Mouse (Mus musculus) 3134 (cell line): Measurements from ENCODE around the gene Plcd3.

Experiments
- DNase-seq: peaks from one replicate; pipeline ENCODE4 v3.0.0-alpha.2; 2011; ENCODE audit warnings: low spot score; ENCODE audit not compliant: insufficient read length; ENCODE audit errors: extremely low read depth

Plcd3 gene

GRCm38 (mm10) chr11:103101481-103101865, at the start of gene Plcd3, which contains the start of gene Acbd4:
TSS of gene Plcd3 (minus strand) at chr11:103101658.
TSS of gene Acbd4 (plus strand) at chr11:103101682.
- peak; percentile 88 for DNase-seq

GRCm38 (mm10) chr11:103149771-103150170, 48.3 kb upstream of the Plcd3 start:
- no peak for DNase-seq

- DNase-seq, result no peak
These were observed 46.3 kb upstream of the Plcd3 start for GRCm38 (mm10) chr11:103147766-103148165.

DNA sequence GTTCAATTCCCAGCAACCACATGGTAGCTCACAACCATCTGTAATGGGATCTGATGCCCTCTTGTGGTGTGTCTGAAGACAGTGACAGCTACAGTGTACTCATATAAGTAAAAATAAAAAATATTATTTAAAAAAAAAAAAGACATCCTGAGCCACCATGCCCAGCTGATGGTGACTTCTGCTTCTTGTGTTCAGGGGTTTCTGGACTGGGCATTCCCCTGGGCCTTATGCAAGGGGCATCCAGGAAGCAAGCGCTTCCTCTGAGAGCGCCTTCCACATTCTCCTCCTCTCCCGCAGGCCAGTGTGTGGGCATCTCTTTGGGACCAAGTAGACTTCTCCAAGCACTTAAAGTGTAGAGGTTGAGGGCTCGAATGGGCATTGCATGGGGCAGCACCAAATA, 44.9 kb upstream of the Plcd3 start:
- no peak for DNase-seq

- peak; percentile 75 for DNase-seq
These were observed 43.1 kb upstream of the Plcd3 start for GRCm38 (mm10) chr11:103144309-103145285.

- peak; percentile 73 for DNase-seq
These were observed 41.2 kb upstream of the Plcd3 start for GRCm38 (mm10) chr11:103142441-103143182.

- DNase-seq, result no peak
These were observed 40.4 kb upstream of the Plcd3 start for GRCm38 (mm10) chr11:103141944-103142255.

- peak; percentile 70 for DNase-seq
These were observed 39.9 kb upstream of the Plcd3 start for GRCm38 (mm10) chr11:103141101-103141943.

DNA sequence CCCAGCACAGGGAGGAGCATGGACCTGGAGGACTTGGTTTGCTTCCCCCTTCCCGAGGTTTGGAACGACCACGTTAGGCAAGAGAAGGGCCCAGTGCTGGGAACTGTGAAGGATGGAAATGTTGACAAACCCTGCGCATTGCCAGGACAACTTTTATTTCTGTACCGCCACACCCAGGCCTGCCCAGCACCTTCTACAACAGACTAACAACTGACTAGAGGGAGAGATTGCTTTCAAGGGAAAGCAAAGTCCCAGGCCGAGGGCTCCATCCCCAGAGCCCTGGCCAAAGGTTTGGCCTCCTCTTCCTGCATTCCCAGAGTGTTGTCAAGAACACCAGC, 39.3 kb upstream of the Plcd3 start:
- peak; percentile 49 for DNase-seq

DNA sequence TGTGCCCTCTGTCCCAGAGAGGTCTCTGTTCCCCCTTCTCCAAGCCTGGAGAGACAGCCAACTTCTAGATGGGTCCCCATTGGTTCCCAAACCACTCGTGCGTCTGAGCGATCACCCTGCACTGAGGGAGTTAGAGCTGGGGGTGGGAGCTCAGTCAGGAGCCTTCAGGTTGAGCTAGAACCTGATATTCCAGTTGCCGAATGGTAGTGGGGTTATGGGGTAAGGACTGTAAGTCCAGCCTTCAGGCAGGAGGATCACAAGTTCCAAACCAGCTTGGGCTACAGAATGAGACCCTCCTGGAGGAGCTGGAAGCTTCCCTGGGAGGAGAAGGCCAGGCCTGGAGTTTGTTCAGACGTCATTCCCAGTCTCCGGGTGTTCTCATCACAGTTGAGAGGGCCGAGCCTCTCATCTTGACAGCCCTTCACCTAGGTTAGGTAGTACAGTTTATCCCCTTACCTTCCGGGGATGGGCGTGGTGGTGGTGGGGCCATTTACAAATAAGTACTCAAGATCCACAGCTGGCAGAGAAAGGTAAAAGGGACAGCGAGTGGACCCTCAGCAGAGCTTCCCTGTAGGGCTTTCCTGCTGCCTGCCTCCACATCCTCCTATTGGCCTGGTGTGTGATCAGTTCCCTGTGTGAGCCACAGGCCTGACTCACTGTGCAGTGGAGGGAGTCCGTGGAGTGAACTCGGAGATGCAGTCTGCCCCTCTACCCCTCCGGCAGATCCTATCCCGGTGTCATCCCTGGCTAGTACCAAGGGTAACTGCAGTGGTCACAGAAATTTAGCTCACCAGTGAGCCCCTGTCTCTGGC, 38.7 kb upstream of the Plcd3 start:
- DNase-seq, result peak; percentile 54

DNA sequence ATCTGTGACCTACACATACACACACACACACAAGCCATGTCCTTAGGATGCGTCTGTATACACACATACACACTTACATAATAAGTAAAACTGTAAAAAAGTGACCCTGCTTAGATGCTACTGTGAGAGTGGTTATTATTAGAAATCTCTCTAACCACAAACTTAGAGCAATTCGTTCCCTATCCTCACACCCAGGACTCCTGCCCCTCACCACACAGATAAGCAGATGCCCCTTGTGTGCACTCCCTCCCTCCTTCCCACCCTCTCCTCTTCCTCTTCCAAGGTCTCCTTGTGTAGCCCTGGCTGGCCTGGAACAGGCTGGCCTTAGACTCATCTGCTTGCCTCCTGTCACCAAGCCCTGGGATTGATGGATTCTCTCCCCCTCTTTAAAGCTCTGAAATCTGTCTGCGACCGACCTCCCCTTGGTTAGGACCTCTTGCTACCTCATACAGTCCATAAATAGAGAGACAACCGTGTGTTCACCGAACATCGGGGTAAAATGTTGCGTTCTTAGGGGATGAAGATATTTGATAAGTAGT, 34.6 kb upstream of the Plcd3 start:
- DNase-seq, result no peak

DNA sequence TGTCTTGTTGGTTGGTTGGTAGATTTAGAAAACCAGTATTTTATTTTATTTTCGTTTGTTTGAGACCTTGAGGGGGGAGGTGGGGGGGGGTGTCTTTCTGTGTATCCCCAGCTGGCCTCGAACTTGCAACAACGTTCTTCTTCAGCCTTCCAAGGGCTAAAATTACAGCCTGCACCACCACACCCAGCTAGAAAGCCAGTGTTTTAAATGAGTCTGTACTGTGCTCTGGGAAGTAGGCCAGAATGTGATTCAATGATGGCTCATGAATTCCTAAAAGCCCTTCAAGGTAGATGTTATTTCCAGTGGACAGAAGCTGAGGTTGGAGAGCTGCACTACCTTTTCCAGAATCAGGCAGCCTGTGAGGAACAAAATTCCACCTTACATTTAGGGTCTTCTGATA, 32.8 kb upstream of the Plcd3 start:
- DNase-seq, result peak; percentile 76

- DNase-seq, result peak; percentile 46
These were observed 32.2 kb upstream of the Plcd3 start for GRCm38 (mm10) chr11:103133456-103134185.

DNA sequence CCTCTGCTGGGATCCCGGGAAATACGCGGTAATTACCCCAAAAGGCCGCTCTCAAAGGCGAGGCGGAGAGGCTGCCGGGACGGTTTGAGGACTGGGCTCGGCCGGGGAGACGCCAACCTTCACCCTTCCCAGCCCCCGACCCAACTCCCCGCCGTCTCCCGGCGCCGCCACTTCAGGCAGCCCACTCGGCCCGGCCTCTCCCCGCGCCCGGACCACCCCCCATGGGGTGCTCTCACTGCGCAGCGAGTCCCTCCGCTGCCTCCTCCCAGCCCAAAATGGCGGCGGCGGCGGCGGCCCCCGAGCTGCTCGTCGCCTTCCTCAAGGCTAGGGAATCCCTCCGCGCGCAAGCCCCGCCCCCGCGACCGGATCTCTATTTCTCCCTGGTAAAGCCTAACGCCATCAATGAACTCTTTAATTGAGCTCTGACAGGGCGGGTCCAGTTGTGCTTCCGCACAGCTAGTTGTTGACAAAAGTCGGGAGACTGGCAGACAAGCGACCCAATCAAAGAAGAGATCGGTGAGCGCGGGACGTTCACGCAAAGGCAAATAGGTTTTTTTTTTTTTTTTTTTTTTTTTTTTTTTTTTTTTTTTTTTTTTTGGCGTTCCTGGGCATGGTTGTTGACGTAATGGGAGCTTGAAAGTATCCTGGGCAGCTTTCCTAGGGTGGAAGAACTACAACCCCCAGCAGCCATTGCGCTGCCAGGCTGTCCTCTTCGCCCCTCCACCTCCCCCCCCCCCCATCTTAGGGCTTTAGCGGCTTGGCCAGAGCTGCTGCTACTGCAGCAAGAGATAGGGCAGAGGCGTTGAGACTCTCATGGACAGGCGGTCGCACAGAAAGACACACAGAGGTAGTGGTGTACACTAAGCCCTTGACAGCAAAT, 31.4 kb upstream of the Plcd3 start:
- DNase-seq, result peak; percentile 99

DNA sequence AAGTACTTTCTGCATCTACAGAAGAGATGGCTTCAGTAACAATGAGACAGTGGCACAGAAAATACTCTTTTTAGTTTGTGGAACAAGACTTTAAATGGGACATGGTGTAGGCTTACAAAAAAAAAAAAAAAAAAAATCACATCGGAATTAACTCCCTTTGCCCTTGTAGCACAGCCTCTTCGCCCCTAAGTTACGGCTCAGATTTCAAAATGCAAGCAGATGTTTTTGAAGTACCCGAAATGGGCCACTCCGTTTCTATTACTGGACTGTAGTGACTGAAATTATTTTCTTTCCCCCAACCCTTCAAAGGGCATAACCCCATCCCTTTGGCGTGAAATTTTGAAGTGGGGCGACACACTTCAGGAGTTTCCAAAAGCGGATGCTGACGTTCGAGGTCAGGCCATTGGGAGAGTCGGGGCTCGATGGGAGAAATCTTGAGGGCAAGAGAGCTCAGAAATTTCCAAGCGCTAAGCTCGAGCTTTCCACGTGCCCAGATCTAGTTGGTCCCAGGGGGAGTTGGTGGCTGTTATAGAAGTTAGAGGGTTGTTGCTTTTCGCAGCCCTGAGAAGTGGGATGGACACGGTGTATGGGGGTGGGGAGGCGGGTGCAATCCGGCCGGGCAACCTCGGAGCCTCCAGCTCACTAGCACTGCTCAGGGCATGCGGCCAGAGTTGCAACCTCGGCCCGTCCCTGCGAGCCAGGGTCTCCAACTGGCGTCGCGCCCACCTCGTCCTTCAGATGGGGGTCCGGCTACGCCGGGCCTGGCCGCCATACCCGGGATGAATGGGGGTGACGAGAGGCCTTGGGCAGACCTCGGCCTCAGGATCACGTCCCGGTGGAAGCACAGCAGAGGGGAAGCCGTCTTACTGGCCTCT, 30.5 kb upstream of the Plcd3 start, which contains the start of gene Hexim2:
Gene Hexim2, plus strand, starts transcription at position 729 of the 875 bp plus-strand sequence.
- DNase-seq, result peak; percentile 82

- DNase-seq, result no peak
These were observed 18.9 kb upstream of the Plcd3 start for GRCm38 (mm10) chr11:103120315-103120714.

DNA sequence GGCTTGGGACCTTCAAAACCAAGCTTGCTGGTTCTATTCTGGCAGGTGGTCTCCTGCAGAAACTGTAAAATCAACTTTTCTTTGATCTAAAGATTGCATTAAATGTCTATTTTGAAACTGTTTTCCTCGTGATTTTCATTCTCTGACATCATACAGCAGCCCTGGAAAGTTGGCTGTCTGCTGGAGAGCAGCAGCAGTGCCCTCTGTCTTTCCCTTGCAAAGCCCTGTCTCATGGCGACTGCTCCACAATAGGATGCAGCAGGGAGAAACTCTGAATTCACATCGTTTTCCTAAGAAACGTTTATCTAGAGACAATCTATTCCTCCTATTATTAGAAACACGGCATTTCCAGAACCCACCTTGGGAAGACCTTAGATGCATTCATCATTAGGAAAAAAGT, 18.2 kb upstream of the Plcd3 start:
- DNase-seq, result no peak
